Mouse (Mus musculus): ENCODE data around the gene Clic4.

Gene Clic4

GRCm38 (mm10) chr4:135231136-135231535 is 41.5 kb downstream of the Clic4 start:
- no peak for DNase-seq

- DNase-seq: no peak
These were observed 42.0 kb downstream of the Clic4 start for GRCm38 (mm10) chr4:135230661-135231060.

GRCm38 (mm10) chr4:135229871-135230270 is 42.7 kb downstream of the Clic4 start:
- DNase-seq: no peak

GRCm38 (mm10) chr4:135228136-135228535 is 44.5 kb downstream of the Clic4 start:
- no peak for DNase-seq

GRCm38 (mm10) chr4:135226008-135226667 is 46.5 kb downstream of the Clic4 start:
- DNase-seq: no peak

GRCm38 (mm10) chr4:135223808-135224207 is 48.8 kb downstream of the Clic4 start:
- DNase-seq: no peak

GRCm38 (mm10) chr4:135221632-135222407 is 50.8 kb downstream of the Clic4 start:
- no peak for DNase-seq

- DNase-seq: no peak
These were observed 52.0 kb downstream of the Clic4 start for GRCm38 (mm10) chr4:135220641-135221040.

- peak; percentile 92 for DNase-seq
These were observed 53.0 kb downstream of the Clic4 start for GRCm38 (mm10) chr4:135219652-135220051.

- DNase-seq: no peak
These were observed 62.8 kb downstream of the Clic4 start for GRCm38 (mm10) chr4:135209846-135210245.

- DNase-seq: peak; percentile 94 to 95
These were observed 66.7 kb downstream of the Clic4 start for GRCm38 (mm10) chr4:135205711-135206600.

GRCm38 (mm10) chr4:135205254-135205653 is 67.4 kb downstream of the Clic4 start:
- DNase-seq: no peak

GRCm38 (mm10) chr4:135204666-135205065 is 67.9 kb downstream of the Clic4 start:
- no peak for DNase-seq

- no peak for DNase-seq
These were observed 68.6 kb downstream of the Clic4 start for GRCm38 (mm10) chr4:135203806-135204560.

- peak in 1 of 2 experiments; percentile 45 for DNase-seq
These were observed 69.3 kb downstream of the Clic4 start for GRCm38 (mm10) chr4:135203279-135203678.

- no peak for DNase-seq
These were observed 70.8 kb downstream of the Clic4 start for GRCm38 (mm10) chr4:135201771-135202170.

GRCm38 (mm10) chr4:135197857-135198256 is 74.8 kb downstream of the Clic4 start:
- DNase-seq: no peak

GRCm38 (mm10) chr4:135192841-135193240 is 79.8 kb downstream of the Clic4 start:
- no peak for DNase-seq

- DNase-seq: no peak
These were observed 81.0 kb downstream of the Clic4 start for GRCm38 (mm10) chr4:135191604-135192003.

GRCm38 (mm10) chr4:135191185-135191584 is 81.4 kb downstream of the Clic4 start:
- DNase-seq: no peak

GRCm38 (mm10) chr4:135190364-135190763 is 82.2 kb downstream of the Clic4 start:
- no peak for DNase-seq

- no peak for DNase-seq
These were observed 83.1 kb downstream of the Clic4 start for GRCm38 (mm10) chr4:135189452-135190008.
